Mouse (Mus musculus) cerebellum, adult 2 months (tissue): Measurements from ENCODE around the gene Krtap1-5.

ENCODE experiments used
- CTCF ChIP-seq: fragments of 200-500 bp; IDR thresholded peaks from 2 replicates; pipeline ENCODE4 v1.5.1; 2011; ENCODE audit warnings: low read depth, mild to moderate bottlenecking, control low read depth, low read length, moderate library complexity, borderline replicate concordance; ENCODE audit not compliant: insufficient read depth
- POLR2A ChIP-seq: fragments of 200-500 bp; IDR thresholded peaks from 2 replicates; pipeline ENCODE4 v1.6.1; 2011; ENCODE audit warnings: low read length, control low read depth, borderline replicate concordance; ENCODE audit not compliant: insufficient read depth

DNA sequence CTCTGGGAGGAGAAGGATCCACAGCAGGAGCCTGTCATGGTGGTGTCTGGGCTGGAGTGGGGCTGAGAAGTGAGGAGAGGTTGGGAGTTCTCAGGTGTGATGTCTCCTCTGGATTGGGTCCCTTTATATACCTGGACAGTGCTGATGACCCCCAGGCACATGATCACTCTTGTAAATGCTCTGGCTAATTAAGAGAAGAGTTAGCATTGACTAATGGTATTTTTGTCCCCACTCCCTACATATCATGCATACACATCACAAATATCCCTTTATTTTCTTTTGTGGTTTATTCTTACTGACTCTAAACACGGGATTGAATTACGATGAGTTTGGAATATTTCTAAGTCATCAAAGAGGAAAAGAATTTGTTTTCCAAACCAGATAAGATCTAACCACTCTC, 39.5 kb upstream of the Krtap1-5 start, which contains the start of gene Gm11562:
- TF ChIP-seq POLR2A (no peak), CTCF (no peak)
